Mouse (Mus musculus): ENCODE data around the gene Klk8.

GRCm38 (mm10) chr7:43774802-43775201 lies 22.6 kb upstream of the Klk8 start:
- no peak for TF ChIP-seq POLR2A (IDR thresholded peaks at IDR 0.05; ENCODE audit: borderline replicate concordance, extremely low read depth, insufficient read depth, insufficient read length, poor library complexity, severe bottlenecking)
- TF ChIP-seq CTCF (IDR thresholded peaks at IDR 0.05; ENCODE audit: borderline replicate concordance, extremely low read depth, insufficient read depth, insufficient read length): no peak

Data from brain, embryonic 14.5 days (tissue).